Mouse (Mus musculus) heart, postnatal 0 days (tissue): ENCODE measurements around the gene Ankrd17. TPM values are rescaled to one million over a fixed set of nuclear protein-coding genes. Genes with fewer than 3 reads are reported as not detected.

ENCODE experiments used
- ATAC-seq: fragments of 200-750 bp; cut with Nextera tagmentation; 2 replicates; pipeline ENCODE4 v1.8.0; 2017; ENCODE audit warnings: low read depth, moderate number of reproducible peaks, moderate library complexity; ENCODE audit not compliant: insufficient read depth
- DNase-seq: peaks from one replicate; pipeline ENCODE4 v3.0.0-alpha.2; 2016; ENCODE audit warnings: low spot score
- H3K27ac ChIP-seq: fragments of 300-500 bp; sonication (generic); 2 replicates; pipeline ENCODE4 v1.5.1; 2014; ENCODE audit warnings: low read depth, mild to moderate bottlenecking
- H3K27me3 ChIP-seq: fragments of 300-500 bp; sonication (generic); 2 replicates; pipeline ENCODE4 v1.6.1; 2014; ENCODE audit warnings: low read length, mixed read lengths; ENCODE audit not compliant: control insufficient read depth, insufficient read depth
- H3K36me3 ChIP-seq: fragments of 300-500 bp; sonication (generic); replicated peaks from 2 replicates; pipeline ENCODE4 v1.6.1; 2014; ENCODE audit warnings: low read length, mixed read lengths; ENCODE audit not compliant: control insufficient read depth, insufficient read depth
- H3K4me1 ChIP-seq: fragments of 300-500 bp; sonication (generic); 2 replicates; pipeline ENCODE4 v1.6.1; 2014; ENCODE audit warnings: antibody characterized with exemption; ENCODE audit not compliant: control insufficient read depth, insufficient read depth
- H3K4me2 ChIP-seq: fragments of 300-500 bp; sonication (generic); 2 replicates; pipeline ENCODE4 v1.6.1; 2014; ENCODE audit warnings: low read depth, mild to moderate bottlenecking, low read length, moderate library complexity
- H3K4me3 ChIP-seq: fragments of 300-500 bp; sonication (generic); 2 replicates; pipeline ENCODE4 v1.5.1; 2014; ENCODE audit warnings: low read depth, low read length
- H3K9ac ChIP-seq: fragments of 300-500 bp; sonication (generic); replicated peaks from 2 replicates; pipeline ENCODE4 v1.6.1; 2014; ENCODE audit warnings: low read depth, low read length, mixed read lengths
- H3K9me3 ChIP-seq: fragments of 300-500 bp; sonication (generic); replicated peaks from 2 replicates; pipeline ENCODE4 v1.6.1; 2016; ENCODE audit warnings: low read length; ENCODE audit not compliant: control insufficient read depth
- CTCF ChIP-seq: IDR thresholded peaks from 2 replicates; pipeline ENCODE4 v1.5.1; 2016; ENCODE audit warnings: antibody characterized with exemption, control low read depth, low read depth
- EP300 ChIP-seq: IDR thresholded peaks from 2 replicates; pipeline ENCODE4 v1.6.1; 2016; ENCODE audit warnings: antibody characterized with exemption, low read depth
- WGBS: fragments of 180-500 bp; shearing (Covaris S2); extraction: QIAGEN DNeasy Blood & Tissue Kit; methylation state at CpG from one replicate; pipeline ENCODE4 v1.1.7; 2014; 5-methylcytosine and 5-hydroxymethylcytosine counted together
- polyA plus RNA-seq: library from polyadenylated mRNA; unstranded; fragments of >200 nt; fragmentation: Nextera tagmentation; extraction: Ambion mirVana; gene quantifications from 2 replicates; pipeline ENCODE4 v1.2.1, GENCODE M21; 2015
- total RNA-seq: library from RNA; depleted of rRNA; stranded (reverse); fragments of >200 nt; gene quantifications from 2 replicates; pipeline ENCODE4 v1.2.3, GENCODE M21; 2014; ENCODE audit warnings: low replicate concordance

The Ankrd17 gene
- total and polyA plus RNA-seq, 2 experiments from 2014 or later, result 13.0 to 49.0 TPM

GRCm38 (mm10) chr5:90367067-90367303 is 608 bp upstream of the Ankrd17 start, which contains the start of gene Gm9958:
Gene Gm9958, plus strand, starts transcription at chr5:90367204.
- ATAC-seq, result no peak
- no peaks in the 10 kb centered on the region for H3K27me3 ChIP-seq
- H3K36me3 ChIP-seq, result 0 out of 2 replicates have a peak, but pooled peaks cover 3% of the 10 kb centered on the region
- H3K4me1 ChIP-seq, result peaks cover 22% of the 10 kb centered on the region
- peak within 1 kb of the TSS; percentile 89 for H3K4me2 ChIP-seq
- H3K27ac ChIP-seq, result peak within 1 kb of the TSS; percentile 100
- TF ChIP-seq CTCF, result no peak
- TF ChIP-seq EP300, result no peak
- no peaks in the 10 kb centered on the region for H3K9me3 ChIP-seq
- H3K4me3 ChIP-seq, result peak within 1 kb of the TSS; percentile 97
- no peak for DNase-seq
- 2% methylated on average over 7 of the region's 7 CpGs for WGBS
- peak within 1 kb of the TSS; percentile 99 for H3K9ac ChIP-seq

GRCm38 (mm10) chr5:90365141-90365951 is 1.0 kb downstream of the Ankrd17 start:
- peak overlapping the region; percentile 89 for H3K4me2 ChIP-seq
- WGBS, result under 1% methylated on average over 54 of the region's 61 CpGs

GRCm38 (mm10) chr5:90364526-90364925 is 1.9 kb downstream of the Ankrd17 start:
- peak; percentile 63 for TF ChIP-seq CTCF
- no peak for TF ChIP-seq EP300
- no peaks in the 10 kb centered on the region for H3K9me3 ChIP-seq
- peak overlapping the region; percentile 89 for H3K4me2 ChIP-seq
- H3K4me1 ChIP-seq, result peaks cover 22% of the 10 kb centered on the region
- peak overlapping the region; percentile 99 for H3K9ac ChIP-seq
- ATAC-seq, result no peak
- peak; percentile 78 for DNase-seq
- H3K27ac ChIP-seq, result peak overlapping the region; percentile 100
- H3K4me3 ChIP-seq, result peak overlapping the region; percentile 97
- 0 out of 2 replicates have a peak, but pooled peaks cover 7% of the 10 kb centered on the region for H3K36me3 ChIP-seq
- WGBS, result 1% methylated on average over 6 of the region's 6 CpGs
- H3K27me3 ChIP-seq, result no peaks in the 10 kb centered on the region

More at GRCm38 (mm10) chr5:90365141-90365951, 1.0 kb downstream of the Ankrd17 start:
- peaks cover 22% of the 10 kb centered on the region for H3K4me1 ChIP-seq
- no peaks in the 10 kb centered on the region for H3K9me3 ChIP-seq
- DNase-seq, result peak; percentile 25
- TF ChIP-seq CTCF (no peak), EP300 (no peak)
- peak; percentile 4; the same call in 1 of the 2 replicates for ATAC-seq
- peak overlapping the region; percentile 97 for H3K4me3 ChIP-seq
- no peaks in the 10 kb centered on the region for H3K27me3 ChIP-seq
- peak overlapping the region; percentile 99 for H3K9ac ChIP-seq
- H3K36me3 ChIP-seq, result 0 out of 2 replicates have a peak, but pooled peaks cover 3% of the 10 kb centered on the region
- peak overlapping the region; percentile 100 for H3K27ac ChIP-seq

- DNase-seq (no peak), ATAC-seq (no peak)
- H3K4me1 ChIP-seq, result peaks cover 4% of the 10 kb centered on the region; the same call in 1 of the 2 replicates
- no peak overlapping the region for H3K27ac ChIP-seq
- WGBS, result 83% methylated on average over 3 of the region's 3 CpGs
- TF ChIP-seq CTCF (no peak), EP300 (no peak)
- no peaks in the 10 kb centered on the region for H3K9me3 ChIP-seq
- no peaks in the 10 kb centered on the region for H3K27me3 ChIP-seq
- H3K36me3 ChIP-seq, result 0 out of 2 replicates have a peak, but pooled peaks cover 6% of the 10 kb centered on the region
- no peak overlapping the region for H3K9ac ChIP-seq
- no peak overlapping the region for H3K4me2 ChIP-seq
- H3K4me3 ChIP-seq, result no peak overlapping the region
These were observed 10.6 kb downstream of the Ankrd17 start for GRCm38 (mm10) chr5:90355824-90356223.

GRCm38 (mm10) chr5:90353552-90354317 is 12.6 kb downstream of the Ankrd17 start:
- DNase-seq, result no peak
- 89% methylated on average over 4 of the region's 4 CpGs for WGBS
- no peaks in the 10 kb centered on the region for H3K9me3 ChIP-seq
- H3K4me3 ChIP-seq, result no peak overlapping the region
- no peak overlapping the region for H3K9ac ChIP-seq
- no peak overlapping the region for H3K27ac ChIP-seq
- no peak for TF ChIP-seq CTCF
- TF ChIP-seq EP300, result no peak
- no peak overlapping the region for H3K4me2 ChIP-seq
- no peaks in the 10 kb centered on the region for H3K27me3 ChIP-seq
- no peak for ATAC-seq
- H3K36me3 ChIP-seq, result 0 out of 2 replicates have a peak, but pooled peaks cover 2% of the 10 kb centered on the region
- peaks cover 4% of the 10 kb centered on the region; the same call in 1 of the 2 replicates for H3K4me1 ChIP-seq
